Mouse (Mus musculus) c-Kit-positive CD71-positive TER-119-negative erythroid progenitor cells, embryonic 14.5 days (primary cell): ENCODE measurements around the gene Ccdc91.
A peak's percentile ranks its signal among the peaks of the same experiment; 100 is the strongest.

Experiments
- DNase-seq: peaks from one replicate; pipeline ENCODE4 v3.0.0-alpha.2; 2013; ENCODE audit warnings: low read depth

Ccdc91 gene

DNA sequence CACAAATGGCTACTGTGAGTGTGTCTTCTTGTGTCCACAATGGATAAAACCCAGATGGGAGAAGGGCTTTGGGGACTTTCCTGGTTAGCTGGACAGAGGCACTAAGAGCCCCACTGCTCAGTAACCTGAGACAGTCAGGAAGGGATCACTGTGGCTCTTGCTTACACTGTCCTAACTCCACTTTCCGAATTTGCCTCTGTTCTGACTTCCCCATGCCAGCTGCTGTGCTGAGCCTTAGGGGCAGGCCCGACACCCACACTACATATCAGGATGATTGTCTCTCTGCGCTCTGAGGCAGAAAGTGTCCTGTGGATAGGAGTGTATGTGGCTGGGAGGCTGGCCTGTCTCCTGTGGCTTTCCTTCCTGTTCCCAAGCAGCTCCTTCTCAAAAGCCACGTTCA lies 97.5 kb downstream of the Ccdc91 start:
- no peak for DNase-seq

DNA sequence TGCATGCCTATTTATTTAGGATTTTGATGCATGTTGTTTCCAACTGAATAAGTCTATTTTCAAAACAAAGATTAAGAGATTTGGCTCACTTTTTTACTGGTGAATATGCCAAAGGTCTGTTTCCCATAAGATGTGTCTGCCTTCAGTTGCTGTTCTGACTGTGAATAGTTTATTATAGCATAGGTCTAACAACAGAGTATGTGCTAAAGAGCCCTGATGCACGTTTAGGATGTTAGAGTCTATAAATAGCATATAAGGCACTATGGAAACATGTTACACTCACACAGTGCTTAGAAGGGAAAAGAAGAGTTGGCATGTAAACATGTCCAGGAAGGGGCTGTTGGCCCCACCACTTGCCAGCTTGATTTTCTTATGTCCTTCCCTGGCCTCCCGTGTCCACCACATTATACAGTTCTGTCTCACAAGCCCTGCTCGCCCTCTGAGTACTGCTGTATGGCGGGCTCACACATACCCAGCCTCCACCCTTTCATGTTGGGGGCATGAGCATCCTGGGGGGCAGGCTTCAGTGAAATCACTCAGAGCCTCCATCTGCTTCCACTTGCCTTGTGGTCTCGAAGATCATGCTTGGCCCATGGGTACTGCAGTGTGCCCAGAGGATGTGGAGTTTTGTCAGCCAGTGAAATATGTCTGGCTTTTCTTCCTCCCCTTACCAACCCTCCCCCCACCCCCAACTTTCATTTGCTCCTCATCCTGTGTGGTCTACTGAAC lies 99.0 kb downstream of the Ccdc91 start:
- DNase-seq: no peak

DNA sequence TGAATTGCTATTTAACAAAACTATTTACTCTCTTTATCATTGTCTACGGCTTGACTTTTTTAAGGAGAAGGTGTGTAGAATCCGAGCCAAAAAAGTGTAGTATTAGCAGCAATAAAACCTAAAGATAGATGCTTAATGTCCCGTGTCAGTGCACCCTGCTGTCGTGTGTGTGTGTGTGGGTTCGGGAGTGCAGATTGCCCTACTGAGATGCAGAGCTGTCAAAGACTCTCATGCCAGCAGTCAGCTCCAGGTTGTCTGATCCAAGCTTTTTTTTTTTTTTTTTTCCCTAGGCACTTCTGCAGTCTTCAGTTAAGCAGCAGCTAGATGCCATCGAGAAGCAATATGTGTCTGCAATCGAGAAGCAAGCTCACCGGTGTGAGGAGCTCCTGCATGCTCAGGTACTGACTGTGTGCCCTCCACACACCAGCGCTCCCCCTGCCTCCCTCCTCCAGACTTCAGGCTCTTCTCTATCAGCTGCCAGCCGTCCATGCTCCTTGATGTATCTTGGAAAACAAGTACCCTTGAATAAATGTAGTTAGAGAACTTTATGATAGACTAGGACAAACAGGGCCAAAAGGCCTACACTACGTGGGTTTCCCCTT lies 99.7 kb downstream of the Ccdc91 start:
- DNase-seq: no peak

DNA sequence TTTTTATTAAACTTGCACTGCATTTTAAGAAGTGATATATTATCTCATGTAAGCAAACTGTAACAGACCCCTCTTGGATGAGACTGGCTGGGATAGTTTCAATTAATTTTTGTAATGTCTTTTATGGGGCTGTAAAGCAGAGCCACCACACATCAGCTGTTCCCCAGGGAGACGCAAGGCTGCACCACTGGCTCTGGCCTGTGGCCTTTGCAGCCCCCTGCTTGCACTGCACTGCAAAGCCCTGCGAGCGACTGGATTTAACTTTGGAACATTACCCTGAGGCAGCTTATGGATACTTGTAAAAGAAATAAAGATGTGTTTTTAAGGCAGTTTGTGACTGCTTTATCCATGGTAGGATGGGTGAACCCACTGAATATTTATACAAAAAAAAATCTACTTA lies 112.0 kb downstream of the Ccdc91 start:
- no peak for DNase-seq

DNA sequence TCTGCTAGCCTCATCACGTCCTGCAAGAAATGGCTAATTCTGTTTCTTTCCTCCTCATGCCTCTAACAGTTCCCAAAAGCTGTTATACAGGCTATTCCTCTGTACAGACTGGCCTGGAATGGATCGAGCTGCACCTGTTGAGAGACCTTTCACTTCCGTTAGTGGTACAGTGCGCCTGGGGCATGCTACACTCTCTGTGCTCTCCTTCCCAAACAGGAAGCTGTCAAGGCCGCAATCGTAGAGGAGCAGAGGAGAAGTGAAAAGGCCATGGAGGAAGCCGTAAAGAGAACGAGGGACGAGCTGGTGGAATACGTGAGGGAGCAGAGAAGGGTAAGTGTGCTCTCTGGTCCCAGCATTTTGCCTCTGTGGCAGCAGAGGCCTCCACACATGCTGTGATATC lies 131.0 kb downstream of the Ccdc91 start:
- DNase-seq: no peak

DNA sequence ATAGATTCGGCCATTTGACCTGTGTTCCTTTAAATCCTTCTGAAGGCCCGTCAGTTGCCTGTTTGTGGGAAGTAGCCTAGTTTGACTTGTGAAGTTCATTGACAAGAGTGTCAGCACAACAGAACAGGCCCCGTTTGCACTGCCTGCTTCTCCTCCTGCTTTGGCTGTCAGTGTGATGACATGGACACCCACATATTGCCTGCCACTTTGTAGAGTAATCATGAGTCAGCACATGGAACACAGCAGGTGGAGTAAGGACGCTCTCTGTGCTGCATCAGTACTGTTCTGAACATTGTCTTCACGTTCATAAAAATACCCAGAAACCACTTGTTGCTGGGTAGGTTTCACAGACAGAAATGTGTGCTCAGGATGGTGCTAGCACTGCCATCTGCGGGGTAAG lies 132.0 kb downstream of the Ccdc91 start:
- DNase-seq: no peak

DNA sequence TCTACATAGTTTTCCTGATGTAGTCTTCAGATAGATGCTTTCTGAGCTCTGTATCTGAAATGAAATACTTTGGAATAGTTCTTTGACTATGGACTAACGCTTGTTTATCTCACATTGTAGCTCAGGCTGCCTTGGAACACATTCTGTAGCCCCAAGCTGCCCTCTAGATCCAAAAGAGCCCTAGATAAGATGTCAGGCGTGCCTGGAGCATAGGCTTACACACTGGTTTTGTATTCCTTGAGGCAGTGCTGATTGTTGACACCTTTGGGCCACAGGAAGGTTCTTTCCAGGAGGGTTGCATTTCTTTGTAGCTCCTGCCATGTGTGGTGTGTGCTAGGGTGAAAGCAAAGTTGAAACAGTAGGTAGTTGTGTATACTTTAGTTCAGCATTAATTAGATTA lies 139.7 kb downstream of the Ccdc91 start:
- DNase-seq: no peak

DNA sequence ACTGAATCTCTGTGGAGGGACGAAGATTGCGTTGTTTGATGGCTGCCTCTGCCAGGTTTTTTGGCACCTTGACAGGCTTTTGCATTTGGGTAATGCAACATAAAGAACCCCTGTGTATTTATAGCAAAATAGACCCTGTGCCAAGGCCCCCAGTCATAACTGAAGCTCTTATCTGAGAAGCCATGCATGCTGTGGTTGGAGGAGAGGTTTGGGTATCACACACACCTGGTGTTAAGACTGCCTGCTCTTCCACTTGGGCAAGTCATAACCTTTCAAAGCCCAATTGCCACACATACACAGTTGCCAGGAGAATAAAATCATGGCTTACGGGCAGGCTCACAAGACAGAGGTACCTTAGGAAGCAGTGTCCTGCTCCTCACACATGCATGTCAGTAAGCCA lies 147.5 kb downstream of the Ccdc91 start:
- no peak for DNase-seq

DNA sequence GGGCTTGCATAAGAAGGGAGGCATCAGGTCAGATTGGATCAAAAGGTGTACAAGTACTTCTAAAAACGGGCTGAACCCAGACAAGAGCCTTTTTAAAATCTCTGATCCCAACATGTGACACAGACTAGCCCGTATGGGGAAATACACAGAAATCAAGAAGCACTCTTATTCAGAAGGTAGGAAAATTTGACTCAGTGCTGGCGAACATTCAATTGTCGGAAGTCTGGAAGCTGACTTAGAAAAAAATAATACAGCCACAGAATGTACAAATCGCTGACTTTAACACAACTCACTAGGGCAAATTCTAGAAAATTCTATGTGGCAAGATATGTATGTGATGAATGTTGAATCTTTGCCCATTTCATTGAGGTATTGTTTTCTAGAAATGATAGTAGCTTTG lies 160.8 kb downstream of the Ccdc91 start:
- DNase-seq: no peak

DNA sequence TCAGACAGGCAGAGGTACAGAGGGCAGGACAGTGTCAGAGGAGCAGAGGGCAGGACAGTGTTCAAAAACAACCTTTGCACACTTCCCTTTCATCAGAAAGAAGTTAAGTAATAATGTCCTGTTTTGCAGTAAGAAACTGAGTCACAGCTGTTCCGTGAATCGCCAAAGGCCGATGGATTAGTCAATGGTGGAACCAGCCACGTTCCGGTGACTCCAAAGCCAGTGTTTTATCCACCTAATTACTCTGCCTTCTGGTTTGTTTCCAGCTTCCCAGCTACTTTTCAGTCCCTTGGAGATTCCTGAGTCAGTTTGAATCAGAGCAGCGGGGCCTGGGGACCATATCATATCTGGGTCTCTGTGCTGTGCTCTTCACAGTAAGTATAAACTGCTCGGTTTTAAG lies 168.2 kb downstream of the Ccdc91 start:
- DNase-seq: no peak

DNA sequence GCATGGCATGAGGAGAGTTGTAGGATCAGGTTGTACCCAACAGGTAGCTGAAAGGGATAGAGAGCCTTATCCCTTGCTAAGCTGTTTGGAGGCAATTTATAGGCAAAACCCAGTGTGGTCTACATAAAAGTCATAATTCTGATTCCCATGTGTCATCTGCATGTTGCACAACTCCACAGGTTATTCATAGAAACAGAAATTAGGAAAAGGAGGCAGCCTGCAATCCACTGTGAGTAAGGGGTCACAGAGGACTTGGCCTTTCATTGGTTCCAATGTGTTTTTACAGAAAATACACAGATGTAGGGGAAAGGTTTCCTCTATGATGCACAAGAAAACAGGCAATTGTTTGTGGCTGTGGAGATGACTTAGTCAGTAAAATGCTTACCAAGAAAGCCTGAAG lies 168.8 kb downstream of the Ccdc91 start:
- DNase-seq: no peak

DNA sequence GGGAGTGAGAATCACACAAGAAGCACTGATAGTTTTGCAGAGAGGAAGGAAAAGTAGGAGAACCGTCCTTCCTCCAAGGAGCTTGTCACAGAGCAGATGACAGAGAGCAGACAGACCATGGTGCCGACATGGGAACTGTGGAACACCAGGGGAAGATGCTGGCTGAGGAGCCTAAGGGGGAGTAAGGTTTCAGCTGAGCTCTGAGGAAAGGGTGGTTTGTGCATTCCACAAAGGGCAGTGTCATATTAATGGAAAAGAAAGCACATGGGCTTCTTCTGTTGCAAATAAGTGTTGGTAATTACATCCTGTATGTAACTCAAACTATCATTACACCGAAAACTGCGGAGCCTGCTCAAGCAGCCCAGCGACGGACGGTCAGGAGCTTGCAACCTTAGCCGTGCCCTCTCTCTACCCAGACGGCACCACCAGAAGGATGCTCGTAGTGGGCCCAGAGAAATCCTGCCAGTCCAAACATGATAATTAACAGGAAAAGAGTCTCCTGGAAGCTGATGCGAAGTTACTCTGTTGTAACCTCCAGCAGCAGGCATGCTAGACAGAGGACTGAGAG lies 170.9 kb downstream of the Ccdc91 start:
- DNase-seq: no peak

DNA sequence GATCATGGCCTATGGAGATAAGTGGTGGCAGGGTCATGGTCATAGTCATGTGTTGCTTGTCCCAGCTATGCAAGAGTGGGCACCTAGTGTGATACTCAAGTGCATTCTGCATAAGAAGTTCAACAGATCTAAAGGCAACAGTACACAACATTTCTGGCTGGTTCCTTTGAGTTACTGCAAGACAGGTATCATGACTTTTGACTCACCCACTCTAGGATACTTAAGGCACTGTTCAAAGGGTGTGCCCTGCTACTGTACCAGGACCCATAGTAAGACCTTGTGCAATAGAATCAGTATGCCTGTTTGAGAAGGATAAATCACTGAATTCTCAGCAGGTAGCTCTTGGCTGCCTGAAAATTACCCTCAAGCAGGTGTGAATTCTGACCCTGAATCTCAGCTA lies 182.4 kb downstream of the Ccdc91 start:
- DNase-seq: no peak

DNA sequence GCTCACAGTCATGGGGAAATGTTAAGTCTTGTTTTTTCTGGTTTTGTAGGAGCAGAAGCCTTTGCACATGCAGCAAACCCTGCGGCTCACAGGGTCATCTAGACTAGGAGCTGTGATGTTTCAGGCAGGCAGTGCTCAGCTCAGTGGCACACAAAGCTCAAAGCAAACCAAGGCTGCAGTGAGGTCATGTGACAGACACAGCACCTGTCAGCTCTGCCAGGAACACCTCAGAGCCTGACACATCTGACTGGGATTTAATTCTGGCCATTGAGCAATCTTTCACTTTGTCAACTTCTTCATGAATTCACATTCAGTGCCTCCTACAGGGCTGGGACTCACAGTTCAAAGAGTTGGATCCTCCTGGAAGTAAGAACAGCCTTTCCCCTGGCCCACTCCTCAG lies 185.1 kb downstream of the Ccdc91 start:
- no peak for DNase-seq

DNA sequence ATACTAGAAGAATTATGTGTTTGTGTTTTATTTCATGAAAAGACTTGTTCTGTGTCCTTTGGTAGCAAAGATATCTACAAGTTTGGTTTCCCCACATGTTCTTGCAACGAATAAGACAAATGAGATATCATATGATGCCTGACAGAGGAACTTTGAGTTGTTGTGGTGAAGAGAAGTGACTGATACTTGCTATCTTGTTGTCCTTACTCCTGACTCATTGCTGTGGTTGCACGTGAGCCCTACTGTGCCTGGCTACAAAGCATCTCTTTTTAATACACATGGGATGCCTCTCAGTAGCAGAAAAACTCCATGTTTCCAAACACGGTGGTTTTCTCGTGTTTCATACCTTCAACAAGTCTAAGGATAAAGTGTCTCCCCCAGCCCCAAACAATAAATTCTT lies 186.2 kb downstream of the Ccdc91 start:
- no peak for DNase-seq

DNA sequence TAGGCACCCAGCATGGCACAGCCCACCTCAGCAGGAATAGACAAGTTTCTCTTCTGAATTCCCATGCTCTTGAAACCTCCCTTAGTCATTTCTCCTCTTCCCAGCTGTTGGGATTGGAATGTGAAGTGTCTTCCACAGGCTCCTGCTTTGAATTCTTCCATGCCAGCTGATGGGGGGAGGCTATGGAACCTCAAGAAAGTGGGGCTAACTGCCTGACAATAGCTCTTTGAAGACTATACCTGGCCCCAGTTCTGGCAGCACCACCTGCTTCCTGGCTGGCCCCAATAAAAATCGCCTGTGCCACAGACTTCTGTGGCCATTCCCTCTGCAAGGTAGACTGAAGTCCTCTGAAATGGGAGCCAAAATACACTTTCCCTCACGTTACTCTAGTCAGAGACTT lies 187.0 kb downstream of the Ccdc91 start:
- no peak for DNase-seq

DNA sequence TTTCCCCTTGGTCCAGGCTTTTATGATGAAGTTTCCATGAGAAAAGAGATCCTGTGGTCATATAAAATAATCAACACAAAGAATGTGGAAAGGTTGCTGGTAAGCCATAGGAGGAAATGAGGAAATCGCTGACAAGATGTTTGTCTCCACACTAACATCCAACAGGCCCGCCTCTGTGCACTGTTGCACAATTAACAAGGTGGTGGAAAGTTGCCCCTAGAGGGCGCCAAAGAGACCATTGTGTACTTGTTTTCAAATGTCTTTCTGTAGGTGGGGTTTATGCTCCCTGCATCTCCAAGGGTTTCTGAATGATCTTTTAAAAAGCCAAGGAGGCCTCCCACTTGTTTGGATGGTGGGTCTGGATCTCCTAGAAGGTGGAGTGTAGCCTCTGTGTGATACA lies 188.7 kb downstream of the Ccdc91 start:
- peak; percentile 55 for DNase-seq

DNA sequence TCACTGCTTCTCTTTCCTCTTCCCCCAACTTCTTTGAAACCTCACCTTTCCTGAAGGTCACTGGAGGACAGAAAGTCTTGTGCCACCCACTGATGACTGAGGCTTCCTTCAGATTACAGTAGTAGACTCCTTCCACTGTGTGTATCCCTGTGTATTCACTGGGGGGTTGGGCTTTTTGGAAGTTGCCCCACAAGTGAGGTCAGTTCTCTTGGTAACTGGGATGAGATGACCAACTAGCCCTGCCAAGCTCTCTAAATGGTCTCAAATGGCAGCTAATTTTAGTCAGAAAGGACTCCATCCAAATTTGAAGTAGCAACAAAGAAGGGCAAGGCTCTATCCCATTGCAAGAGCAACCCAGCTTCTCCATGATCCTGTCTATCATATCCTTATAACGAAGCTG lies 195.7 kb downstream of the Ccdc91 start:
- no peak for DNase-seq

DNA sequence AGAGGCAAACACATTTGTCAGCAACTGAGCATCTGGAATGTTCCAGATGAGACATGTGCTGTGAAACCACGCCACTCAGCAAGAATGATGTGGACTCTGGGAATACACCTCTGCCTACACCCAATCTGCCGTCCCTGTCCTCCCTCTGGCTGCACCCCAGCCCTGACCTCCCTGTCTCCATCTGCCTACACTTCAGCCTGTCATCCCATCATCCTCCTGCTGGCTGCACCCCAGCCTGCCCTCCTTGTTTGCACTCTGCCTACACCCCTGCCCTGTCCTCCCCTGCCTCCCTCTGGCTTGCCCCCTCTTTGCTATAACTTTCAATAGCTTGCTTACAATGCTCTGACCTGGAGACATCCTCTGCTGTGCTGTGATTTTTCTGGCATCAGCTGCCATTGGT lies 196.9 kb downstream of the Ccdc91 start:
- DNase-seq: no peak

DNA sequence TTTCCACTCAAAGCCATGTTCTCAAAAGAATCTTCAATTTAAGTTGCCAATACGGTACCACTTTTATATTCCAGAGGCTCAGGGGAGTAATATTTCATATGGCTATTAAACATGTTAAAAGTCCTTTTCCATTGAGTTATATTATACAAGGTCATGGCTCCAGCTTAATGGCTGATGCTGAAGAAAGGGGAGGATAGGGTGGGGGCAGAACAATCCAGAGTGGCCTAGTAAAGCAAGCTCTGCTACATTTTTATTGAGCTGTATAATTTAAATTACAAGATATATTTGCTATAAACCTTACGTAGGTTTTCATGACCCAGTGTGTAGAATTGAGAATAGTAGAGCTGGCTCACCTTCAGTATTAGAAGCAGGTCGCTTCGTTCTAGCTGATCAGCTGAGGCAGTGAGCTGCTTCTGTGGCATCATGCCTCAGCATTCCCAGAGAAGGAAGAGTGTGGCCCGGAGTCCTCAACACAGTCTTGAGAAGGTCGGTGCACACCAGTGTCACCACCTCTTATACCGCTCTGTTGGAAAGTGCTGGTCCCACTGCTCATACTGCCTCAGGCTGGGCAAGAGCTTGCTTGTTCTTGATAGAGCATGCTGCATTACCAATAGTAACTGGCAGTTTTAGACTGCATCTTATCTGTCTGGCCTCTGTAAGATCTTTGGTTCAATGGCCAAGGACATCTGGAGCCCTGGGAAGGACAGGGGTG lies 199.6 kb downstream of the Ccdc91 start:
- no peak for DNase-seq

DNA sequence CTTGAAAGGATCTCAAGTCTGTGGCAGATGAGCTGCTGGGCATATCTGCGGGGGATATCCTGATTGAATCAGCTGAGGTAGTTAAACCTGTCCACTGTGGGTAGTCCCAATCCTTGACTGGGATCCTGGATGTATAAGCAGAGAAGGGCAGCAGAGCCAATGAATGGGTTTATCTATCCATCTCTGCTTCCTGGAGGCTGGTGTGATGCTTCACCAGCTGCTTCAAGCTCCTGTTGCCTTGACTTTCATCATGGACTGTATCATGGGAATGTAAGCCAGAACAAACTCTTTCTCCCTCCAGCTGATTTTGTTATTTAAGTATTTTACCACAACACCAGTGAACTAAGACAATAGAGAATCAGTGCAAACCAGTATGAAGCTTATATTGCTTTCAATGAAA lies 200.6 kb downstream of the Ccdc91 start:
- DNase-seq: no peak
